Mouse (Mus musculus) hindbrain, embryonic 16.5 days (tissue): ENCODE results near the gene Ccdc141. TPM values are rescaled to one million over a fixed set of nuclear protein-coding genes. Genes with fewer than 3 reads are reported as not detected.

Experiments used
- ATAC-seq: fragments of 200-750 bp; cut with Nextera tagmentation; 2 replicates; pipeline ENCODE4 v1.8.0; 2017; ENCODE audit warnings: moderate TSS enrichment, moderate library complexity
- H3K27ac ChIP-seq: fragments of 300-500 bp; sonication (generic); 2 replicates; pipeline ENCODE4 v1.5.1; 2014; ENCODE audit warnings: low read depth, mild to moderate bottlenecking, control low read depth, low read length, moderate library complexity
- H3K27me3 ChIP-seq: fragments of 300-500 bp; sonication (generic); replicated peaks from 2 replicates; pipeline ENCODE4 v1.6.1; 2014; ENCODE audit warnings: low read length; ENCODE audit not compliant: control insufficient read depth, insufficient read depth
- H3K36me3 ChIP-seq: fragments of 300-500 bp; sonication (generic); 2 replicates; pipeline ENCODE4 v1.6.1; 2014; ENCODE audit warnings: mild to moderate bottlenecking, low read length, moderate library complexity, mixed read lengths; ENCODE audit not compliant: control insufficient read depth, insufficient read depth
- H3K4me1 ChIP-seq: fragments of 300-500 bp; sonication (generic); 2 replicates; pipeline ENCODE4 v1.6.1; 2014; ENCODE audit warnings: low read depth, low read length; ENCODE audit not compliant: control insufficient read depth, insufficient read depth
- H3K4me2 ChIP-seq: fragments of 300-500 bp; sonication (generic); 2 replicates; pipeline ENCODE4 v1.6.1; 2014; ENCODE audit warnings: mild to moderate bottlenecking, low read length, control low read depth, moderate library complexity
- H3K4me3 ChIP-seq: fragments of 300-500 bp; sonication (generic); 2 replicates; pipeline ENCODE4 v1.5.1; 2014; ENCODE audit warnings: mild to moderate bottlenecking, low read length, control low read depth, moderate library complexity
- H3K9ac ChIP-seq: fragments of 300-500 bp; sonication (generic); 2 replicates; pipeline ENCODE4 v1.6.1; 2014; ENCODE audit warnings: low read depth, mild to moderate bottlenecking, control low read depth, low read length, moderate library complexity
- H3K9me3 ChIP-seq: fragments of 300-500 bp; sonication (generic); 2 replicates; pipeline ENCODE4 v1.6.1; 2014; ENCODE audit warnings: mild to moderate bottlenecking, low read length, moderate library complexity; ENCODE audit not compliant: control insufficient read depth
- WGBS: fragments of 180-500 bp; shearing (Covaris S2); extraction: QIAGEN DNeasy Blood & Tissue Kit; methylation state at CpG from one replicate; pipeline ENCODE4 v1.1.7; 2014; 5-methylcytosine and 5-hydroxymethylcytosine counted together
- polyA plus RNA-seq: library from polyadenylated mRNA; unstranded; fragments of >200 nt; fragmentation: Nextera tagmentation; extraction: Ambion mirVana; gene quantifications from 2 replicates; pipeline ENCODE4 v1.2.1, GENCODE M21; 2015

Gene Ccdc141
- polyA plus RNA-seq, 1 experiment from 2014 or later, result 9.9 TPM

GRCm38 (mm10) chr2:77106150-77106549 lies 64.3 kb downstream of the Ccdc141 start:
- H3K36me3 ChIP-seq, result no peaks in the 10 kb centered on the region
- H3K9ac ChIP-seq, result no peak overlapping the region
- ATAC-seq, result no peak
- no peaks in the 10 kb centered on the region for H3K27me3 ChIP-seq
- 95% methylated on average over 3 of the region's 3 CpGs for WGBS
- H3K27ac ChIP-seq, result no peak overlapping the region
- no peak overlapping the region for H3K4me3 ChIP-seq
- H3K9me3 ChIP-seq, result no peaks in the 10 kb centered on the region
- no peak overlapping the region for H3K4me2 ChIP-seq
- no peaks in the 10 kb centered on the region for H3K4me1 ChIP-seq

GRCm38 (mm10) chr2:77105006-77105715 lies 65.3 kb downstream of the Ccdc141 start:
- H3K27me3 ChIP-seq, result no peaks in the 10 kb centered on the region
- H3K9ac ChIP-seq, result no peak overlapping the region
- ATAC-seq, result no peak
- H3K9me3 ChIP-seq, result no peaks in the 10 kb centered on the region
- 82% methylated on average over 8 of the region's 8 CpGs for WGBS
- no peak overlapping the region for H3K27ac ChIP-seq
- H3K36me3 ChIP-seq, result no peaks in the 10 kb centered on the region
- H3K4me2 ChIP-seq, result no peak overlapping the region
- no peak overlapping the region for H3K4me3 ChIP-seq
- H3K4me1 ChIP-seq, result no peaks in the 10 kb centered on the region

GRCm38 (mm10) chr2:77102516-77102915 lies 67.9 kb downstream of the Ccdc141 start:
- Histone ChIP-seq H3K36me3 (no peaks in the 10 kb centered on the region), H3K9ac (no peak overlapping the region), H3K27me3 (no peaks in the 10 kb centered on the region), H3K27ac (no peak overlapping the region), H3K4me2 (no peak overlapping the region), H3K4me1 (no peaks in the 10 kb centered on the region), H3K4me3 (no peak overlapping the region), H3K9me3 (no peaks in the 10 kb centered on the region)
- 93% methylated on average over 5 of the region's 5 CpGs for WGBS
- no peak for ATAC-seq

- no peak for ATAC-seq
- WGBS, result 87% methylated on average over 2 of the region's 2 CpGs
- no peak overlapping the region for H3K27ac ChIP-seq
Observed at GRCm38 (mm10) chr2:77099814-77100213, 70.6 kb downstream of the Ccdc141 start.

GRCm38 (mm10) chr2:77098769-77099168 lies 71.7 kb downstream of the Ccdc141 start:
- H3K4me1 ChIP-seq, result no peaks in the 10 kb centered on the region
- no peak overlapping the region for H3K27ac ChIP-seq
- H3K36me3 ChIP-seq, result no peaks in the 10 kb centered on the region
- H3K27me3 ChIP-seq, result no peaks in the 10 kb centered on the region
- H3K4me2 ChIP-seq, result no peak overlapping the region
- WGBS, result 88% methylated on average over 3 of the region's 3 CpGs
- ATAC-seq, result no peak
- no peak overlapping the region for H3K4me3 ChIP-seq
- H3K9ac ChIP-seq, result no peak overlapping the region
- H3K9me3 ChIP-seq, result no peaks in the 10 kb centered on the region

More at GRCm38 (mm10) chr2:77099814-77100213, 70.6 kb downstream of the Ccdc141 start:
- H3K9me3 ChIP-seq, result no peaks in the 10 kb centered on the region
- H3K4me2 ChIP-seq, result no peak overlapping the region
- no peak overlapping the region for H3K9ac ChIP-seq
- H3K36me3 ChIP-seq, result no peaks in the 10 kb centered on the region
- H3K4me1 ChIP-seq, result no peaks in the 10 kb centered on the region
- no peak overlapping the region for H3K4me3 ChIP-seq
- no peaks in the 10 kb centered on the region for H3K27me3 ChIP-seq

- Histone ChIP-seq H3K27me3 (no peaks in the 10 kb centered on the region), H3K27ac (no peak overlapping the region), H3K9ac (no peak overlapping the region), H3K36me3 (no peaks in the 10 kb centered on the region), H3K4me3 (no peak overlapping the region), H3K4me2 (no peak overlapping the region), H3K9me3 (no peaks in the 10 kb centered on the region), H3K4me1 (no peaks in the 10 kb centered on the region)
- WGBS, result 87% methylated on average over 4 of the region's 4 CpGs
- no peak for ATAC-seq
Observed at GRCm38 (mm10) chr2:77091749-77092148, 78.7 kb downstream of the Ccdc141 start.

GRCm38 (mm10) chr2:77085313-77085712 lies 85.1 kb downstream of the Ccdc141 start:
- ATAC-seq, result peak; percentile 14; the same call in 1 of the 2 replicates

GRCm38 (mm10) chr2:77084629-77085028 lies 85.8 kb downstream of the Ccdc141 start:
- H3K9me3 ChIP-seq, result no peaks in the 10 kb centered on the region
- H3K27ac ChIP-seq, result no peak overlapping the region
- no peaks in the 10 kb centered on the region for H3K27me3 ChIP-seq
- H3K4me3 ChIP-seq, result no peak overlapping the region
- H3K4me2 ChIP-seq, result no peak overlapping the region
- no peaks in the 10 kb centered on the region for H3K36me3 ChIP-seq
- no peaks in the 10 kb centered on the region for H3K4me1 ChIP-seq
- H3K9ac ChIP-seq, result no peak overlapping the region
- ATAC-seq, result no peak

More at GRCm38 (mm10) chr2:77085313-77085712, 85.1 kb downstream of the Ccdc141 start:
- H3K27ac ChIP-seq, result no peak overlapping the region
- no peak overlapping the region for H3K9ac ChIP-seq
- H3K9me3 ChIP-seq, result no peaks in the 10 kb centered on the region
- H3K4me2 ChIP-seq, result no peak overlapping the region
- no peak overlapping the region for H3K4me3 ChIP-seq
- no peaks in the 10 kb centered on the region for H3K4me1 ChIP-seq
- no peaks in the 10 kb centered on the region for H3K27me3 ChIP-seq
- no peaks in the 10 kb centered on the region for H3K36me3 ChIP-seq

GRCm38 (mm10) chr2:77081156-77081555 lies 89.3 kb downstream of the Ccdc141 start:
- Histone ChIP-seq H3K4me3 (no peak overlapping the region), H3K9ac (no peak overlapping the region), H3K36me3 (no peaks in the 10 kb centered on the region), H3K27ac (no peak overlapping the region), H3K27me3 (no peaks in the 10 kb centered on the region), H3K9me3 (no peaks in the 10 kb centered on the region), H3K4me2 (no peak overlapping the region), H3K4me1 (no peaks in the 10 kb centered on the region)
- ATAC-seq, result no peak
- WGBS, result 91% methylated on average over 2 of the region's 2 CpGs
